Mouse (Mus musculus) NIH3T3 (cell line): ENCODE measurements around the gene Cldn4.
A peak's percentile ranks its signal among the peaks of the same experiment; 100 is the strongest.

Experiments used
- DNase-seq: peaks from one replicate; pipeline ENCODE4 v3.0.0-alpha.2; 2012; ENCODE audit warnings: low read depth

Gene Cldn4

GRCm38 (mm10) chr5:134946857-134947255, at the start of gene Cldn4:
Gene Cldn4, minus strand, starts transcription at chr5:134946934.
- DNase-seq, result peak; percentile 35

GRCm38 (mm10) chr5:134992566-134992965, 45.8 kb upstream of the Cldn4 start:
- DNase-seq, result no peak

GRCm38 (mm10) chr5:134989741-134990140, 43.0 kb upstream of the Cldn4 start:
- peak; percentile 89 for DNase-seq

- DNase-seq, result no peak
Observed at GRCm38 (mm10) chr5:134989166-134989565, 42.4 kb upstream of the Cldn4 start.

- DNase-seq, result no peak
Observed at GRCm38 (mm10) chr5:134986298-134987268, 39.8 kb upstream of the Cldn4 start.

- no peak for DNase-seq
Observed at GRCm38 (mm10) chr5:134985633-134986297, 39.0 kb upstream of the Cldn4 start, which contains the start of gene Cldn3. Gene Cldn3, plus strand, starts transcription at chr5:134986214.

- DNase-seq, result no peak
Observed at GRCm38 (mm10) chr5:134983771-134984170, 37.0 kb upstream of the Cldn4 start.

- no peak for DNase-seq
Observed at GRCm38 (mm10) chr5:134983111-134983510, 36.4 kb upstream of the Cldn4 start.

- DNase-seq, result no peak
Observed at GRCm38 (mm10) chr5:134981149-134981548, 34.4 kb upstream of the Cldn4 start.

GRCm38 (mm10) chr5:134977837-134978236, 31.1 kb upstream of the Cldn4 start:
- no peak for DNase-seq

GRCm38 (mm10) chr5:134976577-134977250, 30.0 kb upstream of the Cldn4 start:
- peak; percentile 44 for DNase-seq

- DNase-seq, result no peak
Observed at GRCm38 (mm10) chr5:134976164-134976563, 29.4 kb upstream of the Cldn4 start.

- DNase-seq, result no peak
Observed at GRCm38 (mm10) chr5:134974921-134975320, 28.2 kb upstream of the Cldn4 start.

- DNase-seq, result no peak
Observed at GRCm38 (mm10) chr5:134974294-134974693, 27.6 kb upstream of the Cldn4 start.

GRCm38 (mm10) chr5:134973526-134973925, 26.8 kb upstream of the Cldn4 start:
- no peak for DNase-seq

GRCm38 (mm10) chr5:134973081-134973480, 26.3 kb upstream of the Cldn4 start:
- DNase-seq, result no peak

- no peak for DNase-seq
Observed at GRCm38 (mm10) chr5:134970671-134971070, 23.9 kb upstream of the Cldn4 start.

- no peak for DNase-seq
Observed at GRCm38 (mm10) chr5:134967164-134967944, 20.6 kb upstream of the Cldn4 start.

- DNase-seq, result peak; percentile 36
Observed at GRCm38 (mm10) chr5:134965852-134966821, 19.4 kb upstream of the Cldn4 start.

- DNase-seq, result peak; percentile 91
Observed at GRCm38 (mm10) chr5:134965473-134965851, 18.7 kb upstream of the Cldn4 start.
